Mouse (Mus musculus) retina, embryonic 14.5 days (tissue): ENCODE measurements around the gene Myo15.
A peak's percentile ranks its signal among the peaks of the same experiment; 100 is the strongest.
"Not testable (repeated sequence)": the region's sequence is repeated elsewhere in the genome, so short reads cannot be mapped to it uniquely, and the experiment has no call there.

Source experiments
- DNase-seq: peaks from one replicate; pipeline ENCODE4 v3.0.0-alpha.2; 2015; ENCODE audit warnings: low spot score

Myo15 gene

GRCm38 (mm10) chr11:60507281-60507680 lies 38.1 kb downstream of the Myo15 start:
- no peak for DNase-seq

- DNase-seq, result peak; percentile 3
These were observed 39.8 kb downstream of the Myo15 start for GRCm38 (mm10) chr11:60508950-60509349.

- DNase-seq, result peak; percentile 47
These were observed 40.4 kb downstream of the Myo15 start for GRCm38 (mm10) chr11:60509500-60509899.

- DNase-seq, result no peak
These were observed 42.8 kb downstream of the Myo15 start for GRCm38 (mm10) chr11:60511893-60512292.

- no peak for DNase-seq
These were observed 43.4 kb downstream of the Myo15 start for GRCm38 (mm10) chr11:60512520-60512919.

GRCm38 (mm10) chr11:60514941-60515340 lies 45.8 kb downstream of the Myo15 start:
- DNase-seq, result no peak

- DNase-seq, result no peak
These were observed 49.2 kb downstream of the Myo15 start for GRCm38 (mm10) chr11:60518305-60518704.

- no peak for DNase-seq
These were observed 52.9 kb downstream of the Myo15 start for GRCm38 (mm10) chr11:60522027-60522426.

- DNase-seq, result no peak
These were observed 53.7 kb downstream of the Myo15 start for GRCm38 (mm10) chr11:60522661-60523365.

- DNase-seq, result no peak
These were observed 57.3 kb downstream of the Myo15 start for GRCm38 (mm10) chr11:60526461-60526860.

GRCm38 (mm10) chr11:60535676-60536075 lies 66.5 kb downstream of the Myo15 start:
- DNase-seq, result no peak

- DNase-seq, result peak; percentile 43
These were observed 67.2 kb downstream of the Myo15 start, which contains the start of gene Alkbh5 for GRCm38 (mm10) chr11:60536180-60536858. Gene Alkbh5, plus strand, starts transcription at chr11:60536381.

- peak; percentile 91 for DNase-seq
These were observed 67.8 kb downstream of the Myo15 start for GRCm38 (mm10) chr11:60536859-60537467.

- peak; percentile 97 for DNase-seq
These were observed 68.6 kb downstream of the Myo15 start for GRCm38 (mm10) chr11:60537468-60538347.

GRCm38 (mm10) chr11:60538371-60539281 lies 69.5 kb downstream of the Myo15 start:
- DNase-seq, result peak; percentile 42

- no peak for DNase-seq
These were observed 70.4 kb downstream of the Myo15 start for GRCm38 (mm10) chr11:60539540-60539939.

- DNase-seq, result no peak
These were observed 71.0 kb downstream of the Myo15 start for GRCm38 (mm10) chr11:60540002-60540610.

GRCm38 (mm10) chr11:60540761-60541160 lies 71.6 kb downstream of the Myo15 start:
- no peak for DNase-seq

- no peak for DNase-seq
These were observed 72.7 kb downstream of the Myo15 start for GRCm38 (mm10) chr11:60541831-60542230.

GRCm38 (mm10) chr11:60543211-60543610 lies 74.1 kb downstream of the Myo15 start:
- not testable (repeated sequence) for DNase-seq
